Mouse (Mus musculus): ENCODE data around the gene Pum1.
A peak's percentile ranks its signal among the peaks of the same experiment; 100 is the strongest.

Pum1 gene

GRCm38 (mm10) chr4:130793180-130793501 is 130.0 kb downstream of the Pum1 start:
- DNase-seq = no peak

- no peak for DNase-seq
These were observed 131.7 kb downstream of the Pum1 start for GRCm38 (mm10) chr4:130794771-130795170.

- DNase-seq = no peak
These were observed 132.8 kb downstream of the Pum1 start for GRCm38 (mm10) chr4:130795970-130796369.

GRCm38 (mm10) chr4:130797201-130798051 is 134.3 kb downstream of the Pum1 start:
- no peak for DNase-seq

GRCm38 (mm10) chr4:130798416-130798815 is 135.3 kb downstream of the Pum1 start:
- DNase-seq = no peak

- no peak for DNase-seq
These were observed 136.0 kb downstream of the Pum1 start for GRCm38 (mm10) chr4:130799118-130799517.

GRCm38 (mm10) chr4:130799582-130799981 is 136.5 kb downstream of the Pum1 start:
- DNase-seq = no peak

- DNase-seq = no peak
These were observed 137.0 kb downstream of the Pum1 start for GRCm38 (mm10) chr4:130800147-130800546.

- DNase-seq = no peak
These were observed 138.1 kb downstream of the Pum1 start for GRCm38 (mm10) chr4:130801198-130801597.

- DNase-seq = no peak
These were observed 138.7 kb downstream of the Pum1 start for GRCm38 (mm10) chr4:130801624-130802329.

- no peak for DNase-seq
These were observed 140.5 kb downstream of the Pum1 start for GRCm38 (mm10) chr4:130803591-130803990.

GRCm38 (mm10) chr4:130804292-130804691 is 141.2 kb downstream of the Pum1 start:
- DNase-seq = no peak

GRCm38 (mm10) chr4:130804771-130805361 is 141.7 kb downstream of the Pum1 start:
- DNase-seq = peak; percentile 45

GRCm38 (mm10) chr4:130805746-130806145 is 142.6 kb downstream of the Pum1 start:
- no peak for DNase-seq

- DNase-seq = no peak
These were observed 143.6 kb downstream of the Pum1 start for GRCm38 (mm10) chr4:130806746-130807145.

- no peak for DNase-seq
These were observed 146.7 kb downstream of the Pum1 start for GRCm38 (mm10) chr4:130809784-130810183.

GRCm38 (mm10) chr4:130810845-130811244 is 147.7 kb downstream of the Pum1 start:
- DNase-seq = no peak

GRCm38 (mm10) chr4:130811385-130811784 is 148.3 kb downstream of the Pum1 start:
- no peak for DNase-seq

GRCm38 (mm10) chr4:130813958-130814357 is 150.8 kb downstream of the Pum1 start:
- peak; percentile 52 for DNase-seq

GRCm38 (mm10) chr4:130814742-130815330 is 151.7 kb downstream of the Pum1 start:
- DNase-seq = no peak

- DNase-seq = no peak
These were observed 152.7 kb downstream of the Pum1 start for GRCm38 (mm10) chr4:130815860-130816259.

- DNase-seq = no peak
These were observed 156.7 kb downstream of the Pum1 start for GRCm38 (mm10) chr4:130819806-130820205.

- DNase-seq = no peak
These were observed 157.6 kb downstream of the Pum1 start for GRCm38 (mm10) chr4:130820594-130821255.
